Mouse (Mus musculus) T-helper 2 cell (primary cell): ENCODE results near the gene Gnai3.

Source experiments
- in situ Hi-C: fragments of 300-600 bp; cut with MboI, MseI; formaldehyde crosslinking; loops from one replicate; pipeline ENCODE4 v1.15.1; 2025; ENCODE audit warnings: high pct_unique_total_duplicates

The Gnai3 gene

GRCm38 (mm10) chr3:108145534-108146445 lies at the start of gene Gnai3:
Gene Gnai3 (minus strand): TSS chr3:108146146.
- in situ Hi-C loops, result no loop called here

GRCm38 (mm10) chr3:108195287-108195686 lies 49.3 kb upstream of the Gnai3 start:
- in situ Hi-C loops, result no loop called here

GRCm38 (mm10) chr3:108193686-108194085 lies 47.7 kb upstream of the Gnai3 start:
- in situ Hi-C loops, result no loop called here

GRCm38 (mm10) chr3:108189897-108190296 lies 44.0 kb upstream of the Gnai3 start:
- in situ Hi-C loops, result no loop called here

GRCm38 (mm10) chr3:108188716-108189490 lies 43.0 kb upstream of the Gnai3 start:
- in situ Hi-C loops, result no loop called here

- in situ Hi-C loops, result no loop called here
Observed at GRCm38 (mm10) chr3:108187111-108187795, 41.3 kb upstream of the Gnai3 start.

GRCm38 (mm10) chr3:108186098-108187047 lies 40.4 kb upstream of the Gnai3 start, which contains the start of gene Amigo1:
Gene Amigo1 (plus strand): TSS chr3:108186335.
- in situ Hi-C loops, result no loop called here

GRCm38 (mm10) chr3:108185460-108186097 lies 39.6 kb upstream of the Gnai3 start:
- in situ Hi-C loops, result no loop called here

- in situ Hi-C loops, result no loop called here
Observed at GRCm38 (mm10) chr3:108184742-108185141, 38.8 kb upstream of the Gnai3 start.

GRCm38 (mm10) chr3:108180514-108180913 lies 34.6 kb upstream of the Gnai3 start:
- in situ Hi-C loops, result no loop called here

GRCm38 (mm10) chr3:108178756-108179715 lies 33.1 kb upstream of the Gnai3 start:
- in situ Hi-C loops, result no loop called here

- in situ Hi-C loops, result loop anchor here (25.0 kb wide), 1 partner anchor 212 kb away; the partner anchor contains the start of gene Psrc1
Observed at GRCm38 (mm10) chr3:108174672-108175531, 29.0 kb upstream of the Gnai3 start.

- in situ Hi-C loops, result loop anchor here (5.0 to 25.0 kb wide), 2 partner anchors 83 to 218 kb away; partner anchors contain the start of gene Psrc1
Observed at GRCm38 (mm10) chr3:108169199-108169598, 23.3 kb upstream of the Gnai3 start.

GRCm38 (mm10) chr3:108167499-108167898 lies 21.6 kb upstream of the Gnai3 start:
- in situ Hi-C loops, result loop anchor here (5.0 to 25.0 kb wide), 2 partner anchors 85 to 220 kb away; partner anchors contain the start of gene Psrc1

- in situ Hi-C loops, result loop anchor here (5.0 to 25.0 kb wide), 2 partner anchors 86 to 221 kb away; partner anchors contain the start of gene Psrc1
Observed at GRCm38 (mm10) chr3:108166486-108167211, 20.7 kb upstream of the Gnai3 start.

GRCm38 (mm10) chr3:108165532-108166315 lies 19.8 kb upstream of the Gnai3 start:
- in situ Hi-C loops, result loop anchor here (5.0 to 25.0 kb wide), 2 partner anchors 87 to 222 kb away; partner anchors contain the start of gene Psrc1
